ENCODE assay signal across 16 mouse cellular contexts in genomic region chr17:61589255-61589654, GRCm38 (mm10).
A peak's percentile ranks its signal among the peaks of the same experiment; 100 is the strongest.
DNase-seq lines count a peak whose midpoint lies in the region; ATAC-seq and TF ChIP-seq lines count a peak whose summit lies in the region.
"Had no signal": no experiment of that assay in that cellular context is flagged by ENCODE, and none has a peak within 500 bp of the region (broad histone marks: within the 10 kb centered on the region; RNA-seq: fewer than 3 reads in every experiment).

No protein-coding gene starts in this region.

- intact Hi-C loops in gastrocnemius, postnatal 14 days (cut with DNase I; ENCODE audit: low total_unique reads): no loop called here
- intact Hi-C loops in gastrocnemius, postnatal 36 days (cut with DNase I): no loop called here
- intact Hi-C loops in heart, postnatal 14 days (cut with DNase I): no loop called here

- no peak overlapping the region for H3K4me3 ChIP-seq in MEL (ENCODE audit: control insufficient read depth in 1 of 2, insufficient read depth in 1 of 2, low read depth in 2 of 2, low read length in 2 of 2)
- H3K4me3 ChIP-seq: embryonic facial prominence, embryonic 13.5 days; hindbrain, embryonic 12.5 days; layer of hippocampus, adult 2 months; limb, embryonic 10.5 days; liver, embryonic 12.5 days; midbrain, embryonic 15.5 days had no signal

- H3K9ac ChIP-seq in MEL (ENCODE audit: control insufficient read depth, low read depth, low read length, poor library complexity, severe bottlenecking): no peak overlapping the region
- H3K9ac ChIP-seq: embryonic facial prominence, embryonic 13.5 days; hindbrain, embryonic 12.5 days; liver, embryonic 12.5 days; midbrain, embryonic 15.5 days had no signal

- peaks cover 0 to 7% of the 10 kb centered on the region in 2 experiments; a peak in 2 of 4 replicates for H3K36me3 ChIP-seq in MEL (ENCODE audit: control insufficient read depth in 1 of 2, insufficient read depth in 2 of 2, low read length in 2 of 2)
- H3K36me3 ChIP-seq: embryonic facial prominence, embryonic 13.5 days; hindbrain, embryonic 12.5 days; limb, embryonic 10.5 days; liver, embryonic 12.5 days; midbrain, embryonic 15.5 days had no signal

- no peak overlapping the region for H3K27ac ChIP-seq in MEL (ENCODE audit: control insufficient read depth, low read depth, low read length)
- H3K27ac ChIP-seq: embryonic facial prominence, embryonic 13.5 days; hindbrain, embryonic 12.5 days; layer of hippocampus, adult 2 months; limb, embryonic 10.5 days; liver, embryonic 12.5 days; midbrain, embryonic 15.5 days had no signal

- H3K9me3 ChIP-seq in MEL (replicated peaks; ENCODE audit: insufficient read depth, low read length): no peaks in the 10 kb centered on the region
- H3K9me3 ChIP-seq: embryonic facial prominence, embryonic 13.5 days; hindbrain, embryonic 12.5 days; limb, embryonic 10.5 days; liver, embryonic 12.5 days had no signal

- TF ChIP-seq CTCF in MEL (IDR thresholded peaks at IDR 0.05 in 2 of 3, conservative IDR thresholded peaks at IDR 0.05 in 1 of 3; ENCODE audit: control insufficient read depth in 1 of 3, insufficient read depth in 1 of 3, low read depth in 2 of 3, low read length in 3 of 3, poor library complexity in 1 of 3, severe bottlenecking in 1 of 3): no peak

- no peaks in the 10 kb centered on the region for H3K27me3 ChIP-seq in MEL (ENCODE audit: control insufficient read depth in 1 of 2, insufficient read depth in 2 of 2, low read length in 2 of 2)
- H3K27me3 ChIP-seq: embryonic facial prominence, embryonic 13.5 days; hindbrain, embryonic 12.5 days; liver, embryonic 12.5 days; midbrain, embryonic 15.5 days had no signal

- TF ChIP-seq RAD21 in MEL (IDR thresholded peaks at IDR 0.05; ENCODE audit: low read depth, low read length): no peak

- H3K79me2 ChIP-seq in MEL (ENCODE audit: control insufficient read depth, insufficient read depth, low read length, poor library complexity): no peaks in the 10 kb centered on the region

- no peak for ATAC-seq in cerebellum, adult (ENCODE audit: insufficient number of reproducible peaks, low FRiP score, low TSS enrichment)
- ATAC-seq: liver, embryonic 12.5 days; midbrain, embryonic 15.5 days had no signal

- peak; percentile 3 for DNase-seq in gastrocnemius, postnatal 14 days
- DNase-seq in gastrocnemius, postnatal 36 days: no peak
- DNase-seq in 3134 (ENCODE audit: extremely low read depth, insufficient read length, low spot score) (peak; percentile 28), MEL (ENCODE audit: low read depth, low spot score) (peak; percentile 35)
- peak; percentile 10 for DNase-seq in adrenal gland, postnatal 25 days
- DNase-seq in heart, postnatal 14 days: no peak
- no peak for DNase-seq in layer of hippocampus, adult 18-20 months (ENCODE audit: low spot score in 2 of 2)
- DNase-seq: cerebellum, adult 2 months; thymus, adult 18-20 months had no signal

- TF ChIP-seq EP300 in MEL (IDR thresholded peaks at IDR 0.05; ENCODE audit: low read depth in 1 of 2, low read length in 2 of 2): peak in 1 of 2 experiments; percentile 47; a peak in 1 of 4 replicates

- TF ChIP-seq POLR2A in MEL (IDR thresholded peaks at IDR 0.05; ENCODE audit: control insufficient read depth in 1 of 2, insufficient read depth in 1 of 2, low read depth in 1 of 2, low read length in 2 of 2, poor library complexity in 1 of 2): no peak

- H3K4me1 ChIP-seq in MEL (ENCODE audit: control insufficient read depth in 1 of 2, insufficient read depth in 2 of 2, low read length in 2 of 2): no peaks in the 10 kb centered on the region
- H3K4me1 ChIP-seq: embryonic facial prominence, embryonic 13.5 days; hindbrain, embryonic 12.5 days; limb, embryonic 10.5 days; liver, embryonic 12.5 days; midbrain, embryonic 15.5 days had no signal

TF ChIP-seq in MEL, 35 proteins besides CTCF, POLR2A, EP300 and RAD21:
- TF ChIP-seq GATA1 (IDR thresholded peaks at IDR 0.05; ENCODE audit: low read depth, low read length) (peak; percentile 34; the same call in 1 of the 2 replicates), RCOR1 (IDR thresholded peaks at IDR 0.05; ENCODE audit: low read depth, low read length) (no peak), POLR2AphosphoS2 (IDR thresholded peaks at IDR 0.05; ENCODE audit: low read length) (no peak), USF1 (IDR thresholded peaks at IDR 0.05; ENCODE audit: low read depth, low read length) (no peak), JUND (IDR thresholded peaks at IDR 0.05; ENCODE audit: low read depth, low read length) (0 out of 2 replicates have a peak, but pooled peaks have one; percentile 22), USF2 (IDR thresholded peaks at IDR 0.05; ENCODE audit: borderline replicate concordance in 1 of 2, insufficient read depth in 1 of 2, low read depth in 1 of 2, low read length in 2 of 2) (no peak), E2F4 (IDR thresholded peaks at IDR 0.05; ENCODE audit: borderline replicate concordance, low read depth, low read length) (no peak), ELF1 (IDR thresholded peaks at IDR 0.05; ENCODE audit: low read depth, low read length) (no peak), ETS1 (IDR thresholded peaks at IDR 0.05; ENCODE audit: low read depth, low read length) (peak; percentile 62; the same call in 1 of the 2 replicates), MXI1 (IDR thresholded peaks at IDR 0.05; ENCODE audit: low read depth, low read length) (no peak), MEF2A (IDR thresholded peaks at IDR 0.05; ENCODE audit: extremely low read depth, insufficient replicate concordance, low read depth, low read length, poor library complexity, severe bottlenecking) (no peak)

Comparison
In these comparisons a context has a peak if more than half of its experiments do, and no peak if none do; other contexts are left out.
1. DNase-seq: peak in gastrocnemius, postnatal 14 days (single experiment), 3134 (single experiment), MEL (single experiment) and adrenal gland, postnatal 25 days (single experiment); none in gastrocnemius, postnatal 36 days (0 of 2), heart, postnatal 14 days (0 of 2) and layer of hippocampus, adult 18-20 months (0 of 2).